Mouse (Mus musculus): ENCODE data around the gene Efcab12.
A peak's percentile ranks its signal among the peaks of the same experiment; 100 is the strongest.

The Efcab12 gene

DNA sequence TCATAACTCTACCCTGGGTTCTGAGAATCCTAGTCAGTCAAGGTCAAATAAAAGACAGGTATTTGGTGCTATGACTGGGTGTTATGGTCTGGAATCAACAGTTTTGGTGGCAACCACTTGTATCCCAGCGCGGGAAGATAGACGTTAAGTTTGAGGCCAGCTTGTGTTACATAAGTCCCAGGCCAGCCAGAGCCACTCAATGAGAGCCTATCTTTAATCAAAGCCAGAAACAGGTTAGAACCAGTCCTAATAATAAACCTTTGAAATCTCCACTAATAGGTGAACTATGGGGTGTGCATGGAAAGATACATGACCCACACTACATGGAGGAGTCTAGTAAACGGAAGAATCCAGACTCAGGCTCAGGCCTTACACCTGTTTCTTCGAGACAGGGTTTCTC lies 533 bp upstream of the Efcab12 start:
- no peak for DNase-seq

DNA sequence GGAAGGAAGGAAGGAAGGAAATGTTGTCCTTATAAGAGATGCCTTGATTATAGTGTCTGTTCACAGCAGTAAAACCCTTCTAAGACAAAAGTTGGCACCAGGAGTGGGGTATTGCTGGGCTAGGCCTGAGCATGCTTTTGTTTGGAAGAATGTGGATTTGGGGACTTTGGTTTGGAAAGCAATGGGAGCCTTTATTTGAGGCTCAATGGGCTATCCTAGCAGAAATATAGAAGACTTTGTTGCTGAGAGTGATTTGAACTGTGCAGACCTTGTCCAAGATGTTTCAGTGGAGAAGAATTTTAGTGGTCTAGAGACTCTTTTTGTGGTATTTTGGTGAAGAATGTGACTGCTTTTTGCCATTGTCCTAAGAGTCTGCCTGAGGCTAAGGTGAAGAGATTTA lies 4.4 kb downstream of the Efcab12 start:
- DNase-seq: no peak

DNA sequence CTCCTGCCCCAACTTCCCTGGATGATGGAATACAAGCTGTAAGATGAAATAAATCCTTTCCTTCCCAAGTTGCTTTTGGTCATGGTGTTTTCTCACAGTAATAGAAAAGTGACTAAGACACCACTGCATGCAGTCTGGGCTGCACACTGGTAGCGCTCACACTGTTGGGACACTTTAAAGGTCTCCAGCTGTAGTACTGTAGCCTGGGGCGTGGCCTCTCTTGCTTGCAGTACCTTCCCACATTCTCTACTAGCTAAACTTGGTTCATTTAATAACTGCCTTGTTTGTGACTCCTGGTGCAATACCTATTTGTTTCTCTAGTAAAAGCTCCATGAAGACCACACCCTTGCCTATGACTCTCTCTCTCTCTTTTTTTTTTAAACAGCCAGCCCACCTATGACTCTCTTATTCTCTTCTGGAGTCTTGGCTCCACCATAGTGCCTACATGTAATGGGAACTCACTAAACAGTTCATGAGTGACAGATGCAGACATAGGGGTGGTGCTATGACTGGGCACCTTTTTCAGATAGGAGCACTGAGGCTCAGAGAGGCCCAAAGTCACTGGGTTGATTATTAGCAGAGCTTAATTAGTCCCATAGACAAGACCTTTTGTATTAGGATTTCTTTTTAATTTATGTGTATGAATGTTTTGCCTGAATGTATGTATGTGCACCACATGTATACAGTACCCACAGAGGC lies 5.9 kb downstream of the Efcab12 start:
- DNase-seq: no peak

DNA sequence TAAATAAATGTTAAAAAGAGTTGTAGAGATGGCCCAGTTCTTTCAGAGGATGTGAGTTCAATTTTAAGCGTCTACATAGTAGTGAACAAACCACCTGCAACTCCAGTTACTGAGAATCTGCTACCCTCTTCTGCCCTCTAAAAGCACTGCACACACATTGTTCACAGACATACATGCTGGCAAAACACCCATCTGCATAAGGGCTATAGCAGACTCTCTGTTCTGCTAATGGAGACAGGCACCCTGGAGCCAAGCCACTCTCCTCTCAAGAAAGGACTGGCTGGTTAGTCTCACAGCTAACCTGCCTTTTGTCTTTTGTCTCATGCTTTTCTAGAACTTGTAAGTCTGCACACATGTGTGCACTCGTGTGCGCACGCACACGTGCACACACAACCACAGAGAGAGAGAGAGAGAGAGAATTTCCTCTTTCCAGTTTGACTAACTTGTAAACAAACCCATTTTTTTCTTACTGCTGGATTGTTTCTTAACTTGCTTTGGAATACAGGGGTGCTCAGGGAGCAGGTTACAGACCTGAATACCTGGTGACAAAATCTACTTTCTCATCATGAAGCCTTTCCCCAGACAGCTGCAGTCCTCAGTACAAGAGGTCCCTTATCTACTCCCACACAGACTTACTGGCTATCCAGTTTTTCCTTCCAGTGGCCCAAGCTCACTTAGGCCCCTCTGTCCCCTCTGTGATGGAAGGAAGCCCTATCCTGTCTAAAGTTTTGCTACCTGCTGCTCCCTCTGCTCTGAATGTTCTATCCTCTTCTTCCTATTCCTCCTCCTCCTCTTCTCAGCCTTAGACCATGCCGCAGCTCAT lies 7.2 kb downstream of the Efcab12 start:
- DNase-seq: no peak

DNA sequence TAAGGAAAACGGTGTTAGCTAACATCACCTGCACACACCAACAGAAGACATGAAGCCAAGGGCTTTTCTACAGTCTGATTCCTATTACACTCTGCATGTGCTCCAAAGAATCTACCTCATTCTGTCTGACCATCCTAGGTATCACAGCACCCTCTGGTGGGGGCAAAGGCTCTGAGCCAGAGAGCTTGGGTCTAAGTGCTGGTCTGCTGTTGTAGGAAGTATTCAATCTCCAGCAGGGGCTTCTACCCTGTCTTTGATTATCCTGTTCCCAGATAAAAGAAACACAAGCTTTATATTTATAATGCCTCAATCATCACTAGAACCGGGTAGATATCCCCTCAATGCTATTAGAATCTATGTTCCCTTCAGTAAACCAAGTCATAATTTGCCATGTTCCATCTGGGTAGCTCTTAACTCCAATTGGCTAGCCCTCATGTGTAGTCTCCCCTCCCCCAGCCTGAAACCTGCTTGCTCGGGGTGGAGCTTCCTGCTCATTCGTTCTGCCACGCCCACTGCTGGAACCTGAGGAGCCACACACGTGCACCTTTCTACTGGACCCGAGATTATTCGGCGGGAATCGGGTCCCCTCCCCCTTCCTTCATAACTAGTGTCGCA lies 14.3 kb downstream of the Efcab12 start:
- DNase-seq: peak; percentile 74

DNA sequence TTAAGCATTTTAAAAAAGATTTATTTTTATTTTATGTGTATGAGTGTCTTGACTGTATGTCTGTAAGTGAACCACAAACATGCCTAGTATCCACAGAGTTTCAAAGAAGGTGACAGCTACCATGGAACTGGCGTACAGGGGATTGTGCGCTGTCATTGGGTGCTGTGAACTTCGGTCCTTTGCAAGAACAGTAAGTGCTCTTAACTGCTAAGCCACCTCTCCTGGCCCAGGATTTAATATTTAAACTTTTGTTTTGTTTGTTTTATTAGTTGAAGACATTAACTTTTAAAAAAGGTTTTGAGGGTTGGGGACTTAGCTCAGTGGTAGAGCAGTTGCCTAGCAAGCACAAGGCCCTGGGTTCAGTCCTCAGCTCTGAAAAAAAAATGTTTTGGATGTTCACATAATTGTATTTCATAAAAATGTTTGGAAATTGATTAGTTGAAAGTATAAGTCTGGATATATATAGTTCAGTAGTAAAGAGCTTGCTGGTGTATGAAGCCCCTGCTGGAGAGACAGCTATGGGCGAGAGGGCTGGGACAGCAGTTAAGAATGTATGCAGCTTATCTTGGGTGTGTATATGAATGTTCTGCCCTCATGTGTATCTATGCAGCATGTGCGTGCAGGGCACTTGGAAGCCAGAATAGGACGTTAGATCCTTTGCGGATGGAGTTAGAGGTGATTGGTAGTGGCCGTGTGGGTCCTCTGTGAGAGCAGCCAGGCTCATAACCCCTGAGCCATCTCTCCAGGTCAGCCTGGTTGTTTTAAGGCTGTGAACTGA lies 16.8 kb downstream of the Efcab12 start:
- no peak for DNase-seq

DNA sequence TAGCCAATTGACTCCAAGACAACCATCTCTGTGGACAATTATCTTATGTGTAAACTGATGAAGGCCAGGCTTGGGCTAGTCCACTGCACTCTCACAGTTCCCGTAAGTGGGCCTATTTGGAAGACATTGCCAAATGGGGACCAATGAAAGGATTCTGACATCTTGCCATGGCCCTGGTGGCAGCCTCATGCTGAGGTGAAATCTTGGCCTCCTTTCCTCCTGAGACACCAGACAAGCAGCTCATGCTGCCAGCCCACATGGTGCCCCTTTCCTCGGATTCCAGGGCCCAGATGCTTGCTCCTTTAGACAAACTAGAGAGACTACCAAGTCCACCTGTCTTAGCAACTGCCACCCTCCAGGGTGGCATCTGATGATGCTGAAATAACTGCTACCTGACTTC lies 20.1 kb downstream of the Efcab12 start:
- no peak for DNase-seq

DNA sequence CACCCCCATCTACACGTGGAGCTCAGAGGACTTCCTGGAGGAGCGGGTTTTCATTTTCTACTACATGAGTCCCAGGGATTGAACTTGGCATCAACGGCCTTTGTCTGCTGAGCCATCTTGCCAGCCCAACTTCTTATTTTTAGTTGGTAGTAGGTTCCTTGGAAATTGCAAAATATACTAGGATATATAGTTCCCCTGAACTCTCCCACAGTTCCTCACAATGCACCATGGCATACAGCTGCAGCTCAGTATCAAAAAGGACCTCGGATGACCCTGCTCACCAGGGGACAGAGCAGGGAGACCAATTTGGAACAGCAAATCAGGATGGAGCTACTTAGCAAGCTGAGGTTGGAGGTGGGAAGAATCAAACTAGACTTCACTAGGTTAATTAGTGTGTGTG lies 23.2 kb downstream of the Efcab12 start:
- DNase-seq: no peak

DNA sequence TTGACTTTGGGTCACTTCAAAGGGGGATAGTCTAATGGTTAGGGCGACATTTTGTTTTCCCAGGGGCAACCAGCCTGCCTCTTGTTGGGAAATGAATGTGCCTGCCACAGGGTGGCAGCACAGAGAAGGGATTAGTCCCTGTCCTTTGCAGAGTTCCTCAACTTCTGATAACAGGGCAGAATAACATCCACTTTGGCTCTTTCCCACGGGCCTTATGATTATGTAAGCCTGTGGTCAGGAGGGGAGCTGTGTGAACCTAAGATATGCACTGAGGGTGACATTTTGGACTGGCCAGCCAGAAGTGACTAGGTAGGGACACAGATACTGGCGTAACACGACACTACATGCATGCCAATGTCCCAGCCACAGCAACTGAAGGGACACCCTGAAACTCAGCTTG lies 24.1 kb downstream of the Efcab12 start:
- DNase-seq: peak; percentile 78

DNA sequence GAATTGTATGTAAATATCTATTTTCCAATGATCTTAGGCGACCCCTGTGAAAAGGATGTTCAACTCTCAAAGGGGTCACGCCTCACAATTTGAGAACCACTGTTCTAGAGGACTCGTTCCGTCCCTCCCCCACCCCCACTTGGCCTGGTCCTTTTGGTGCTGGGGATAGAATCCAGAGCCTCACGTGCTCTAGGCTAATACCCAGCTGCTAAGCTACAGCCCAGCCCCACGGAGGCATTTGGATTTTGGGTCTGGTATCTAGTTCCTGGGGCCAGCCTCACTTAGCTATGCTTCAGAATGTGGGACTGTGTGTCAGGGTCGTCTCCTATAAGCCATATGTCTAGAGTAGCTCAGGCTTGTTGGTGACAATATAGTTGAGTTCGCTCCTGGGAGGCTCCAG lies 26.6 kb downstream of the Efcab12 start:
- no peak for DNase-seq

DNA sequence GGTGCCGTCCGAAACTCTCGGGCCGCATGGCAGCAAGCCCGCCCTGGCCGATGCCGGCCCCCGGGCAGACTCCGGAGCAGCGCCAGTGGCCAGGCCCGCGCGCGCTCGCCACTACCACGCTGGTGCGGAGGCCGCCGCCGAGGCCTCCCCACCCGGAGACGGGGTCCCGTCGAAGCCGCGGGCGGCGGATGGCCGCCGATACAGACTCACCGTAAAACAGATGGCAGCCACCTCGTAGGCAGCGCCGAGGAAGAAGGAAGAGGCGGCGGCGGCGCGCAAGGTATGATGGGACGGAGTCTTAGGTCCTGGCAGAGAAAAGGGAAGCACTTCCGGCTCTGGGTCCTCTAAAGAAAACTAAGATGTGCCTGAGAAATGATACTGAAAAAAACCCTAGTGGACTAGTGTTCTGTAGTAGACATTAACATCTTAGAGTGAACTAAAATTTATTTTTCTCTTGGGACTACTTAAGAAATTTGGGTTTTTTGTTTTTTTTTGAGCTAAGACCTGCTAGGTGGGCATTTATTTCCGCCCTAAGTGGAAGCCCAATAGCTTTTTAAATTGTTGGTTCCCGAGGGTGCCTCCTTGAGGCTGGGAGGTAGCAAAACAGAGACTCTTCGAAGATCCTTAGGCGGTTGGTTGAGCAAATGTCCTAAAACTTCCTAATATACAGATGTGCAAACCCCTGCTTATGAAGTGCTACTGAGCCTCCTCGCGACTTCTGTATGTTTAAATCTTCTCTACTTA lies 29.6 kb downstream of the Efcab12 start, which contains the start of gene Rpl32:
Gene Rpl32 (minus strand): TSS at position 260 of the 744 bp plus-strand sequence.
- peak; percentile 93 for DNase-seq

DNA sequence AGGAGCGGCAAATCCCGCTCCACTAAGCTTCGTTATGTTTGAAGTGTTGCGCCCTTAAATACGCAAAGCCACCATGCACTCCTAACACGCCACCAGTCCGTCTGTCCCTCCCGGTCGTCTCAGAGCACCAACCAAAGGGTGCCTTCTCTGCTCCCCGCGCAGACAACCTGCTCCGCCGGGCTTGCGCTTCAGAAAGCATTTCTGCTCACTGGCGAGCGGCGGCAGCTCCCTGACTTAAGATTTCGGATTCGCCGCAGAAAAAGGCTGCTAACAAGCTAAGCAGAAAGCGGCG lies 30.1 kb downstream of the Efcab12 start:
- DNase-seq: no peak

DNA sequence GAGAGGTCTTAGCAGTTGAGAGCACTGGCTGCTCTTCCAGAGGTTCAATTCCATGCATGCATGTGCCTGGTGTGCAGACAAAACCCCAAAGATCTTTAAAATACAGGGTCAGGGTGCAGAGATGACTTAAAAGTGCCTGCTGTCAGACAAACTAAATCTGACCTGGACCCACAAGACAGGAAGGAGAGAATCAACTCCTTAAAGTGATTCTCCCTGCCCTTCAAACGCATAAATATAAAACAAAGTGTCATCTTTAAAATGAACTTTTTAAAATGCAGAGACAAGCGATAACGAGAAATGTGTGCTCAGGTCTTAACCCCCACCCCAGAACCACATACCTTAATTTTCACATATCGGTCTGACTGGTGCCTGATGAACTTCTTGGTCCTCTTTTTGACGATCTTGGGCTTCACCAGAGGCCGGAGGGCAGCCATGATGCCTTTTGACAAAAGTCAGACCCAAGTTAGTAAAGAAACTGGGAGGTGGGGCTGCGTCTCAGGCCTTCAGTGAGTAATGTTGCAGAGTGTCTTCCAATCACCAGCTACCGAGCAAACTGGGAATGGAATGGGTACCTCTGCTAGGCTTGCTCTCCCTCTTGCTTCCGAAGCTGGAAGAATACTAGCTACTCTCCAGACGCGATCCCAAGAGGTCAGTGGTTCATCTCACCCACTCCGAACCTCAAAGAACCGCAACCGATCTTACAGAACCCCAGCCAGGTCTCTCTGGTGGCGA lies 30.6 kb downstream of the Efcab12 start:
- DNase-seq: no peak

DNA sequence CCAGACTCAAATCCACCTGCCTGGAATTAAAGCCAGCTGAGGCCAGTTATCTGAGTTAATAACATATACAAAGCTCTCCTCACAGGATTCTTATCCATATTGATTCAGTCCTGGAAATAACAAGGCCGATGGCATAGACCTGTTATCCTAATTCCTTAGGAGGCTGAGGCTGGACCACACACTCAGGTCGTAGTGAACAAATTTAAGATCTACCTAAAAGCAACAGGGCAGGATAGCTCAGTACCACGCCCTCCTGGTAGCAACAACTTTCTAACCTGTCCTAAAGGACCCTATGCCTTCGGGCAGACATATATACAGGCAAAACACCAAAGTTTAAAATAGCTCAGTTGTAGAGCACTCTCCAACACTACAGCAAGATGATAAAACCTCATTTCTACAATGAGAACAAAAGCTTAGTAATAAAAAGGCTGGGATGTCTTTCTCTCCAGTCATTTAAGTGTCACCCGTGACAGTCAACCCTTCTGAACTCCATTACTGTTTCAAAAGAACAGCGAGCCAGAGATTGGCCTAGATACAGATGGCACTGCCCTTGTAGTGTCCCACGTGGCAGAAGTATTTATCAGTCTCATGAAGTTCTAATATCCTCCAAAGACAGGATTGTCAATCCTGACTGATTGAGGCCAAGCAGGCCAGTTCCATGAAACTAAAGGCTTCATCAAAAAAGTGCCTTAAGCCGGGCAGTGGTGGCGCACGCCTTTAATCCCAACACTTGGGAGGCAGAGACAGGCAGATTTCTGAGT lies 33.6 kb downstream of the Efcab12 start:
- no peak for DNase-seq

DNA sequence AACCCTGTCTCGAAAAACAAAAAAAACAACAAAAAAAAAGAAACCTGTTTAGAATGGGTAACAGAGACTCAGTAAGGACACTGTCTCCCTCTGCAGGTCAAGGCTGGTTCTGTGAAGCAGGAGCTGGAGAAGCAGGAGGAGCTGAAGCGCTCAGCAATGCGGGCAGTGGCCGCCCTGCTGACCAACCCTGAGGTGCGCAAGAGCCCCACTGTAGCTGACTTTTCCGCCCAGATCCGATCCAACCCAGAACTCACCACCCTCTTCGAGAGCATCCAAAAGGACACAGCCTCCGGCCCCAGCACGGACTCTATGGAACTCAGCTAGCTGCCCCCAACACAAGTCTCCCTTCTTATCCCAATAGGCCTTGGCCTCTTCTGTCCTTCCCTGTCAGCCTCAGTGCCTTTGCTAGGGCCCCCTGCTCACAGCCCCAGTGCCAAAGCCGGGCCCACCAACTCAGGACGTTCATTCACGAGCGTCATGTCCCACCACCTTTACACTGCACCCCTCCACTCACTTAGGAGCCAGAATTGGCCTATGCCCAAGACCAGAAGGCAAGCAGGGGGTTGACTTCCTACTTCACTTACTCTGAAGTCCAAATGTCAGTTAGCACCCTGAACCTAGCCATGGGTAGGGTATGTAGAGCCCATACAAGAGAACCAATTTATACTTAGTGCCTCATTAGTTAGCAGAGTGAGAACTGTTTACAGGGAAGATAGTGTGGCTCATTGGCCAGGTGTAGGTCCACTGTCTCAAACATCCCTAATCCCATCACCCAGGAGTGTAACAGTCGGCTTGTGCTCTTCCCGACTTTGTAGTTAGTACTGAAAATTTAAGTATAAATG lies 34.5 kb downstream of the Efcab12 start:
- DNase-seq: peak; percentile 87

DNA sequence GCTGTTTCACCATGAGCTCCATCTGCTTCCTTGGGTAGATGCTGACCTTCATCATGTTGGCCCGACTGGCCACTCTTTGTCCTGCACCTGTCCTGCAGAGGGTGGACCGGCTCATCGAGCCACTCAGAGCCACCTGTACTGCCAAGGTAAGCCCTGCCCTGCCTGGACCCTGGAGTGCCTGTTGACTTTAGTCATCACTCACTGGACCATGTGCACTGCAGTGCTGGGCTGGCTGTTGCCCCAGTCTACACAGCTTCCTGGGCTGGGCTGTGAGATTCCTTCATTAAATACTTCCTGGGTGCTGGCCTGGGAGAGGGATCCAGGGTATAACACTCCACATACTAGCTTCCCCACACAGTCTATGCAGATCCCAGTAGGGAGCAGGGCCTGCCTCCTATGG lies 36.4 kb downstream of the Efcab12 start:
- DNase-seq: peak; percentile 59

DNA sequence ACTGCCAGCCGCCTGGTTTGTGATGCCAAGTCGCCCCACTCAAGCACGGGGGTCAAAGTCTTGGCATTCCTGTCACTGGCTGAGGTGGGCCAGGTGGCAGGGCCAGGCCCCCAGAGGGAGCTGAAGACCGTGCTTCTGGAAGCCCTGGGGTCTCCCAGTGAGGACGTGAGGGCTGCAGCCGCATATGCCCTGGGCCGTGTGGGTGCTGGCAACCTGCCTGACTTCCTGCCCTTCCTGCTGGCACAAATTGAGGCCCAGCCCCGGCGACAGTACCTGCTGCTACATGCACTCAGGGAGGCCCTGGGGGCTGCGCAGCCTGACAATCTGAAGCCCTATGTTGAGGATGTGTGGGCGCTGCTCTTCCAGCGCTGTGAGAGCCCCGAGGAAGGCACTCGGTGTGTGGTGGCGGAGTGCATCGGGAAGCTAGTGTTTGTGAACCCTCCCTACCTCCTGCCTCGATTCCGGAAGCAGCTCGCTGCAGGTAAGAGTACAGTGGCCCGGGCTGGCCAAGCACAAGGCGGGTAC lies 45.5 kb downstream of the Efcab12 start:
- no peak for DNase-seq

DNA sequence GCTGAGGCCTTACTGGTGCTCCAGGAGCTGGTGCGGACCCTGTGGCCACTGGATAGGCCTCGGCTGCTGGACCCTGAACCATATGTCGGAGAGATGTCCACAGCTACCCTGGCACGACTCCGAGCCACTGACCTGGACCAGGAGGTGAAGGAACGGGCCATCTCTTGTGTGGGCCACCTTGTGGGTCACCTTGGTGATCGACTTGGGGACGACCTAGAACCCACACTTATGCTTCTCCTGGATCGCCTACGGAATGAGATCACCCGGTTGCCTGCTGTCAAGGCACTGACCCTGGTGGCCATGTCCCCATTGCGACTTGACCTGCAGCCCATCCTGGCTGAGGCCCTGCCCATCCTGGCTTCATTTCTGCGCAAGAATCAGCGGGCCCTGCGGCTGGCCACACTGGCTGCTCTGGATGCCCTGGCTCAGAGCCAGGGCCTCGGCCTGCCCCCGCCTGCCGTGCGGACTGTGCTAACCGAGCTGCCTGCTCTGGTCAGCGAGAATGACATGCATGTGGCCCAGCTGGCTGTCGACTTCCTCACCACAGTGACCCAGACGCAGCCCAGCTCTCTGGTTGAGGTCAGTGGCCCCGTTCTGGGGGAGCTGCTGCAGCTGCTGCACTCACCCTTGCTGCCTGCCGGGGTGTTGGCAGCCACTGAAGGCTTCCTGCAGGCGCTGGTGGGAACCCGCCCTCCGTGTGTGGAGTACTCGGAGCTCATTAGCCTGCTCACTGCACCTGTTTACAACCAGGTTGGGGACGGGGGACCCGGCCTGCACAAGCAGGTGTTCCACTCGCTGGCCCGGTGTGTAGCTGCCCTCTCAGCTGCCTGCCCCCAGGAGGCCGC lies 46.1 kb downstream of the Efcab12 start:
- no peak for DNase-seq

DNA sequence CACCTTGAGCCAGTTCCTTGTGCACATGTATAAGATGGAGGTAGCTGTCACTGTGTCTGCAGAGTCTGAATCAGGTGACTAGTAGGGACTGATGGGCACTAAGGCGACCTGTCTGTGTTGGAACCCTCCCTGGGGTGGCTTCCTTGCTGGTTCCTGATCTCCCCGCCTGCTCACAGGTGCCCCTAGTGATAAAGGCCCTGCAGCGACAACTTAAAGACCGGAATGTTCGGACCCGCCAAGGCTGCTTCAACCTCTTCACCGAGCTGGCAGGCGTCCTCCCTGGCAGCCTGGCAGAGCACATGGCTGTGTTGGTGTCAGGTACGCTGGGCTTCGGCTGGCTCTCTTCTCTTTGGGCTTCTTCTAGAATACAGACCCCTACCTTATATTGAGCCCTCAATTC lies 47.2 kb downstream of the Efcab12 start:
- no peak for DNase-seq

All from lung, postnatal 36 days (tissue).